Mouse (Mus musculus) kidney, postnatal 10 days (tissue): ENCODE measurements around the gene Rnf111.
A peak's percentile ranks its signal among the peaks of the same experiment; 100 is the strongest.

Experiments used
- DNase-seq: peaks from one replicate; pipeline ENCODE4 v3.0.0; 2021; ENCODE audit warnings: mixed read lengths

The Rnf111 gene

DNA sequence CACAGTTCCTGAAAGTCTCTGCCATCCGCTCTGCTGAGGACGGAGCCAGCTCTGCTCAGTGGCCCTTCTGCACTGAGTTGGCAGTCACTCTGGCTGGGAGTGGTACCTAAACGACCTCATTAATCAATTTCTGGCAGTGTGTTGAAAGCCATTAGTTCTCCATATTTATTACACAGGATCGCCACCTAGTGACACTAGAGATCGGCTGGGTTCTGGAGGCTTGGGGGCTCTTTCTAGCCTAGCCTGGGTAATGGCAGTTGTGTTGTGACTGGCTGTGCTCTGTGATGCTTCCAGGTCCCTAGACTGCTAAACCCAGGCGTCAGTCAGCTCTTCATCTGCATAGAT is 111.0 kb downstream of the Rnf111 start:
- DNase-seq, result peak; percentile 44

DNA sequence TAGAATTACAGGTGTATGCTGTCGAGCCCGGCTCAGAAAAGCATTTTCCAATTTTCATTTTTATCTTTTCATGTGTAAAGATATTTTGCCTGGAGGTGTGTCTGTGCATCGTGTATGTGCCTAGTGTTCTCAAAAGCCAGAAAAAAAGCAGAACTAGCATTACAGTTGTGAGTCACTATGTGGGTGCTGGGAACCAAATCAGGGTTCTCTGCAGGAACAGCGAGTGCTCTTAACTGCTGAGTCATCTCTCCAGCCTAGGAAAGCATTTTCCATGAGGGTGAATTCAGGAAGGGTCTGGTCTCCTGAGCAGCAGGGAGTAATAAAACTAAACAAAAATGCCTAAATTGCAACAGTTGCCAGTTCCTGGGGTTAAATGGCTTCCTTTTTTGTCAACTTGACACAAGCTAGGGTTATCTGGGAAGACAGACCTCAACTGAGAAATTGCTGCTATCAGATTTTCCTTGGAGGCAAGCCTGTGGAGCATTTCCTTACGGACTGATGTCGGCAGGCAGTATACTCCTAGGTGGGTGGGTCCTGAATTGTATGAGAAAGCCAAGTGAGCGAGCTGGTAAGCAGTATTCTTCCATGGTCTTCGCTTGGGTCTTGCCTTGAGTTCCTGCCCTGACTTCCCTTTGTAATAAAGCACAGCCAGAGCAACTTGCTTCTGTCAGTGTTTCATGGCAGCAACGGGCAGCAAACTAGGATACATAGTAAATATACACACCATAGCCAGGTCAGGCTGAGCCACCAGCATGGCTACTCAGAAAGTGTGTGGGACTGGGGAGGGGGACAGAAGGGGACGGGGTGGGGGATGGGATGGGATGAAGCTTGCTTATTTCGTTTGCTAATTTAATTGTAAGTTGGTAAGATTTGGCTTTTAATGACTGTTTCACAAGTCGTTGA is 111.6 kb downstream of the Rnf111 start:
- no peak for DNase-seq

DNA sequence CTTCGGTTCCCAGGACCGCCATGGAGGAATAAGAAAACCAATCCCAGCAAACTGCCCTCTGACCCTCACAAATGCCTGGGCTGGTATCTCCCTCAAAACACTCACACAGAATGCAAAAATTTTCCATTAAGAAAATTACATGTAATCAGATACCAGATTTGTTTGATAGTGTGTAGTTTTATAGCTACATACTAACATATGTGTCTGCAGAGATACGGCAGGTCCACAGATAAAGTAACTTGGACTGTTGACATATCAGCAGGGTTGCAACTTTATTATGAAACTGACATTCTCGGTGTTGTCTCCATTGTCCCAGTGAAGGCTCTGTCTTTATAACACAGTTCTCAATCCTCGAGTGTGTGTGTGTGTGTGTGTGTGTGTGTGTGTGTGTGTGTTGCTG is 112.5 kb downstream of the Rnf111 start:
- DNase-seq, result no peak

- no peak for DNase-seq
Observed at GRCm38 (mm10) chr9:70389548-70389947, 114.0 kb downstream of the Rnf111 start.

- no peak for DNase-seq
Observed at GRCm38 (mm10) chr9:70387410-70388119, 116.0 kb downstream of the Rnf111 start.

DNA sequence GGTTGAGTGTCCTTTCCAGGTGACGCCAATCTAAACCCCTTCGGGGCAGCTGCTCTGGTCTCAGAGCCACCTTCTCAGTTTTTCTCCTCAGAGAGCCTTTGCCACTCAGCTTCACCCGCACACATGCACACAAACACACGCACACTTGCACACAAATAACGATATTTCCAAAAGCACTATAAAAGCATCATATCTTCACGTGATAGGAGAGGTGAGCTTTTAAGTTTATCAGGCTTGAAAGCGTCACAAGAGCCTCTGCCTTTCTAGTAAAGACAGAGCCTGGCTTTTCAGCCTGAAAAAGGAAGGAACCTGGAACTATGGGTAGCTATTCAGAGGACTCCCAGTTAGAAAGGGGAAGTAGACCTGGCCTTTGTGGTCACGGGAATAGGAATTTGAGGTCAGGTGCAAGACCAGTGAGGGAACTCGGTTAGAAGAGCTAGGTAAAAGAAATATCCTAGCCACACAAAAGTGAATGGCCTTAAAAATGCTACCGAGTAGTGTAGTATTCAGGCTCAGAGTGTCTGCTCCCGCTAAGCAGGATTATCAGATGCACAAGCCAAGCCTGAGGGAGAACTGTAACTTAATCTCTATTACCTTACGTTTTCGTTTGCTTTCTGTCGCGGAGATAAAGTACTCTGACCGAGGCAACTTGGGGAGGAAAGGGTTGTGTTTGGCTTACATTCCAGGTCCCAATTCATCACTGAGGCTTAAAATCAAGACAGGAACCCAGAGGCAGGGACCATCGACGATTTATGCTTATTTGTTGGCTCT is 118.4 kb downstream of the Rnf111 start:
- no peak for DNase-seq

DNA sequence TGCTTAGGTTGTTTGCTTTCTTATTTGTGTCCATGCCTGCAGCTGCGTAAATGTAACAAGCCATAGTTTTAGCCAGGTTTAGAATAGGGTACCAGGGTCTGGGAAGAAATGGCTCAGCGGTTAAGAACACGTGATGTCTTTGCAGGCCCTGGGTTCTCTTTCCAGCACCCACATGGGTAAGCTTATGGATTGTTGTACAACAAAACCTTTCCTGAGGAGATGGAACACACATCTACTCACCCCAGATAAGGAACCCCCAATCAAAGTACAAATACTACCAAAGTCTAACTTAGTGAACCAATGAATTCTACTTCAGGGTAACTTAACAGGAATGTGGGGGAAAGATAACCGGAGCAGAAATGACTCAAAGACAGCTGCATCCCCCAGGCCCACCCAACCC is 119.0 kb downstream of the Rnf111 start:
- no peak for DNase-seq

GRCm38 (mm10) chr9:70383750-70384149 is 119.8 kb downstream of the Rnf111 start:
- no peak for DNase-seq

DNA sequence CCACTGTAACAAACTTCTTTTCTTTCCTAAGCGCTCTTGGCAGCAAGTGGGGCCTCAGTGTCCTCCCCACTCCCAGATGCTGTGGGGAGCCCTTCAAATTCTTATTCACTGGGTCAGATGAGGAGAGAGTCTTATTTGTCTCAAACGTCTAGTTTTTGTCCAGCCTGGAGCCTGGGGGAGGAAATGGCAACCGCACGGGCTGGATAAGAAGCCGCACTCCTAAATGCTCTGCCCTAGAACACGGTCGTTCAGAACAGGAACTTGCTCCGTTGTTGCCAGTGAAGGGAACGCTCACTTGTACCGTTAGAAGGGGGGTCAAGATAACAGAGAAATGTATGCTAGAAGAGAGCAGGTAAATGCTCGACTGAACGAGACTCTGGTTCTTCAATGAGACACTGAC is 121.4 kb downstream of the Rnf111 start:
- DNase-seq, result no peak

GRCm38 (mm10) chr9:70379502-70380467 is 123.7 kb downstream of the Rnf111 start:
- DNase-seq, result no peak
